Mouse (Mus musculus) thymus, adult 2 months (tissue): ENCODE results near the gene Tmem132d.

Experiments
- CTCF ChIP-seq: fragments of 200-500 bp; IDR thresholded peaks from 2 replicates; pipeline ENCODE4 v1.5.1; 2012; ENCODE audit warnings: mild to moderate bottlenecking, control low read depth, low read length, moderate library complexity, borderline replicate concordance; ENCODE audit not compliant: control insufficient read depth, poor library complexity, insufficient read depth; ENCODE audit errors: extremely low read depth
- POLR2A ChIP-seq: fragments of 200-500 bp; IDR thresholded peaks from 2 replicates; pipeline ENCODE4 v1.6.1; 2012; ENCODE audit warnings: mild to moderate bottlenecking, low read length, control low read depth, moderate library complexity; ENCODE audit not compliant: control insufficient read depth, poor library complexity, insufficient read depth; ENCODE audit errors: extremely low read depth

GRCm38 (mm10) chr5:127937914-127938313 is 495.0 kb downstream of the Tmem132d start:
- TF ChIP-seq POLR2A: no peak
- TF ChIP-seq CTCF: no peak
